Mouse (Mus musculus) cortical plate, adult 2 months (tissue): ENCODE measurements around the gene Bmpr2. TPM values are rescaled to one million over a fixed set of nuclear protein-coding genes. Genes with fewer than 3 reads are reported as not detected.

Experiments used
- H3K27ac ChIP-seq: fragments of 200-500 bp; 2 replicates; pipeline ENCODE4 v1.5.1; 2012; ENCODE audit warnings: low read length, control low read depth, inconsistent platforms; ENCODE audit not compliant: insufficient read depth
- H3K4me1 ChIP-seq: fragments of 200-500 bp; 2 replicates; pipeline ENCODE4 v1.6.1; 2011; ENCODE audit warnings: low read length; ENCODE audit not compliant: control insufficient read depth, insufficient read depth
- H3K4me3 ChIP-seq: fragments of 200-500 bp; 2 replicates; pipeline ENCODE4 v1.5.1; 2011; ENCODE audit warnings: mild to moderate bottlenecking, low read length, control low read depth; ENCODE audit not compliant: insufficient read depth
- CTCF ChIP-seq: fragments of 200-500 bp; IDR thresholded peaks from 2 replicates; pipeline ENCODE4 v1.5.1; 2011; ENCODE audit warnings: mild to moderate bottlenecking, control low read depth, low read length; ENCODE audit not compliant: insufficient read depth; ENCODE audit errors: extremely low read depth
- POLR2A ChIP-seq: fragments of 200-500 bp; IDR thresholded peaks from 2 replicates; pipeline ENCODE4 v1.6.1; 2011; ENCODE audit warnings: mild to moderate bottlenecking, low read length, control low read depth; ENCODE audit not compliant: insufficient read depth; ENCODE audit errors: extremely low read depth
- polyA plus RNA-seq: library from polyadenylated mRNA; depleted of rRNA; stranded (reverse); fragments of >200 nt; gene quantifications from 2 replicates; pipeline ENCODE4 v1.2.3, GENCODE M21; 2012; rRNA removed

The Bmpr2 gene
- polyA plus RNA-seq, 1 experiment, result 29.7 TPM

DNA sequence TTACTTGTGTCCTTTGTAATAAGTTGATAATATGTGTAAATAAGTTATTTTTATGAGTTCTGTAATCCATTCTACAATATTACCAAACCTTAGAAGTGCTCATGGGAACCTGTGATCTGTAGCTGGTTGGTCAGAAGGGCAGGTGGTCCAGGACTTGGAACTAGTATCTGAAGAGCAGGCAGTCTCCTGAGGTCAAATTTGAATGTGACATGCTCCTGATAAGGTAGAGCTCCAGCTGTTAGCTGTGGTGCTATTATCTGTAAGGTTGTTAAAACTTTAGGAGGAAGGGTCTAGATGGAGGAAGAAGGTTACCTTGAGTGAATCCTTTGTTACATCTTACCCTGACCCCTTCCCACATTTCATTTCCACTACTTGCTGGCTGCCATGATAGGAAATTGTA lies 154.9 kb downstream of the Bmpr2 start:
- Histone ChIP-seq H3K4me1 (peaks cover 7% of the 10 kb centered on the region; the same call in 1 of the 2 replicates), H3K4me3 (no peak overlapping the region), H3K27ac (no peak overlapping the region)
- no peak for TF ChIP-seq CTCF
- no peak for TF ChIP-seq POLR2A

- no peak overlapping the region for H3K27ac ChIP-seq
- no peak overlapping the region for H3K4me3 ChIP-seq
- TF ChIP-seq CTCF (no peak), POLR2A (no peak)
- H3K4me1 ChIP-seq, result peaks cover 4% of the 10 kb centered on the region; the same call in 1 of the 2 replicates
Measured at GRCm38 (mm10) chr1:59923201-59923600, 160.0 kb downstream of the Bmpr2 start.

GRCm38 (mm10) chr1:59923673-59924072 lies 160.5 kb downstream of the Bmpr2 start:
- peaks cover 4% of the 10 kb centered on the region; the same call in 1 of the 2 replicates for H3K4me1 ChIP-seq
- no peak for TF ChIP-seq POLR2A
- no peak for TF ChIP-seq CTCF
- no peak overlapping the region for H3K4me3 ChIP-seq
- H3K27ac ChIP-seq, result no peak overlapping the region

GRCm38 (mm10) chr1:59924411-59924810 lies 161.2 kb downstream of the Bmpr2 start:
- TF ChIP-seq CTCF, result no peak
- TF ChIP-seq POLR2A, result no peak
- no peak overlapping the region for H3K4me3 ChIP-seq
- H3K4me1 ChIP-seq, result peaks cover 4% of the 10 kb centered on the region; the same call in 1 of the 2 replicates

DNA sequence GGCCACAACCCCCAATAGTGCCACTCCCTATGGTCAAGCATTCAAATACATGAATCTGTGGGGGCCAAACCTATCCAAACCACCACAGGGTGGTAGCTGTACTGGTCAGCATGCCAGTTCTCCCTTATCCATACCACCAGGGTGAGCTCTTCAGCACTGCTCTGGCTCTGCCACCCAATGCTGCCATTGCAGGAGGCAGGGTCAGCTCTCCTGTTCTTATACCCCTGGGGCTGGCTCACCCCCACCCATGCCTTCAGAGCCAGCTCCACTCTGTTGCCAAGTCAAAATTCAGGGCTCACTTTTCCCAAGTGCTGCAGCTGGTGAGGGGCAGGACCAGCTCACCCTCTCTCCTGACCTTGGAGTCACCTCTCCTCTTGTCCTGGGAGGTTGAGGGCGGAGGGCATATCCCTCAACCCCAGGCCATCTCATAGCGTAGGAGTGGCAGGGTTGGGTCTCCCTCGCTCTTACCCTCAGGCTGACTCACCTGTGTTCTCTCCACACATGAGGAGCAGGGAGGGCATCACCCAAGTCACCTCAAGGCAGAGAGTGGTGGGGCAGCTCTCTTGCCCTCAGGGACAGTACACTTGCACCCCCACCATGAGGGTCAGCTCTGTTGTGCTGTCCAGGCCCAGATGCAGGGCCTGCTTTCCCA lies 162.9 kb downstream of the Bmpr2 start:
- TF ChIP-seq CTCF (no peak), POLR2A (no peak)
- Histone ChIP-seq H3K4me1 (peaks cover 4% of the 10 kb centered on the region; the same call in 1 of the 2 replicates), H3K4me3 (no peak overlapping the region), H3K27ac (no peak overlapping the region)

More at GRCm38 (mm10) chr1:59924411-59924810, 161.2 kb downstream of the Bmpr2 start:
- no peak overlapping the region for H3K27ac ChIP-seq

GRCm38 (mm10) chr1:59927131-59927680 lies 164.0 kb downstream of the Bmpr2 start:
- H3K4me3 ChIP-seq, result no peak overlapping the region
- H3K27ac ChIP-seq, result no peak overlapping the region
- H3K4me1 ChIP-seq, result peaks cover 4% of the 10 kb centered on the region; the same call in 1 of the 2 replicates
- no peak for TF ChIP-seq CTCF
- TF ChIP-seq POLR2A, result no peak

Other genes starting within 250 kb of the Bmpr2 start
- gene Gm973, start 247.1 kb upstream of the Bmpr2 start, polyA plus RNA-seq, result 9.8 and 11.5 TPM in 2 replicates
- 113 and 116 TPM in 2 replicates for gene Sumo1, start 92.6 kb upstream of the Bmpr2 start, polyA plus RNA-seq
- gene Nop58, start 78.4 kb upstream of the Bmpr2 start, polyA plus RNA-seq, result 19.8 and 21.6 TPM in 2 replicates
- gene Fam117b, start 149.6 kb downstream of the Bmpr2 start, polyA plus RNA-seq, result 25.7 and 26.2 TPM in 2 replicates